Mouse (Mus musculus) lung, postnatal 14 days (tissue): Measurements from ENCODE around the gene Nol4l.
A peak's percentile ranks its signal among the peaks of the same experiment; 100 is the strongest.
"Not testable (repeated sequence)": the region's sequence is repeated elsewhere in the genome, so short reads cannot be mapped to it uniquely, and the experiment has no call there.

Experiments used
- DNase-seq: peaks from one replicate; pipeline ENCODE4 v3.0.0; 2021

The Nol4l gene

DNA sequence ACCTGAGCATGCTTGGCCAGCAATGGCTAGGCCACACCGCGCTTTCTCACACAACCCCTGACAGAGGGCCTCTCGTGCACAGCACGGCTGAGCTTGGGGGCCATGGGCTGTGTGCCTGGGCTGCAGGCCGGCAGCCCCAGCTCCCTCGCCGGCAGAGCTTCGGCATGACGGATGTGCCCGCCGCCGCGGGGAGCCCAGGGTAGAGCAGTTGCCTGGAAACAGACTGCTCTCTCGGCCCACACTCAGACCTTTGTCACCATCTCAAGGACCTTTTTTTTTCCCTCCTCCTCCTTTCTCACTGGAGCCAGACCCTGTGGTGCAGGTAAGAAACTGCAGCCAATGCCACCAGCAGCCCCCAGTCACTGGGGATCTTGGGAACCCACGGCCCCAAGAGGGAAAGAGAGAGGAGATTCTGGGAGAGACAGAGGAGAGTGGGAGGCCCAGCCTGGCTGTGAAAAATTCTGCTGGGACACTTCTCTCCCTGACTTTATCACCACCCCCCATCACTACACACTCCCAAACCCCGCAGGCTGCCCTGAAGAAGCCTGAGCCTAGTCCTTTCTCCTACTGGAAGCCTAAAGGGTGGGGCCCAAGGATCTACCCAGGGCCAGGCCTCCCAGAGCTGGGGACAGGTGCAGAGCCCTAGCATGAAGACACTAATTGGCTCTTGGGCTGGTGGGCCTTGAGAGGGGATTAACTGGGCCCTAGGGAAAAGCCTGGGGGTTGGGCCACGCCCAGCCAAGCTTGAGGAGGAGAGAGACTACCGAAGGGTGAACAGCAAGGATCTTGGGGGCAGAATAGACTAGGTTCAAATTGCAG lies 20.4 kb downstream of the Nol4l start:
- no peak for DNase-seq

GRCm38 (mm10) chr2:153508405-153508804 lies 21.4 kb downstream of the Nol4l start:
- no peak for DNase-seq

- no peak for DNase-seq
Measured at GRCm38 (mm10) chr2:153507969-153508368, 21.8 kb downstream of the Nol4l start.

GRCm38 (mm10) chr2:153506385-153506784 lies 23.4 kb downstream of the Nol4l start:
- DNase-seq, result no peak

- DNase-seq, result peak; percentile 45
Measured at GRCm38 (mm10) chr2:153499154-153499553, 30.6 kb downstream of the Nol4l start.

GRCm38 (mm10) chr2:153496898-153497297 lies 32.9 kb downstream of the Nol4l start:
- DNase-seq, result no peak

DNA sequence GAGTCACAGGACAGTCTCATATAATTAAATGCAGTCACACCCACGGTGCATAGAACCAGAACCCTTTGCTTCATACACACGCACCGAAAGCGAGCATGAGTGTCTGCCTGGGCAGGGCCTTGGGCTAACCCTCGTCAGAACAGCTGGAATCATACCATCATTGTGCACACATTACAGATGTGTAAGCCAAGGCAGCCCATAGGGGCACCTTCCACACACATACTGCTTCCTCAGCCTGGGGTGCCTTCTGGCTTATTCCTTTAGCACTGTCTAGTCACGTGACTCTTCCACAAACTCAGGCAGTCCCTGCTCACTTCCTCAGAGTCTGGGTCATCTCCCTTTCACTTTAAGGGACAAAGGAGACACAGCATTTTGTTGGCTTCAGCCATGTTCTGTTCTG lies 33.5 kb downstream of the Nol4l start:
- no peak for DNase-seq

- no peak for DNase-seq
Measured at GRCm38 (mm10) chr2:153495818-153496217, 34.0 kb downstream of the Nol4l start.

- not testable (repeated sequence) for DNase-seq
Measured at GRCm38 (mm10) chr2:153495391-153495790, 34.4 kb downstream of the Nol4l start.

- DNase-seq, result no peak
Measured at GRCm38 (mm10) chr2:153494293-153494811, 35.4 kb downstream of the Nol4l start.

DNA sequence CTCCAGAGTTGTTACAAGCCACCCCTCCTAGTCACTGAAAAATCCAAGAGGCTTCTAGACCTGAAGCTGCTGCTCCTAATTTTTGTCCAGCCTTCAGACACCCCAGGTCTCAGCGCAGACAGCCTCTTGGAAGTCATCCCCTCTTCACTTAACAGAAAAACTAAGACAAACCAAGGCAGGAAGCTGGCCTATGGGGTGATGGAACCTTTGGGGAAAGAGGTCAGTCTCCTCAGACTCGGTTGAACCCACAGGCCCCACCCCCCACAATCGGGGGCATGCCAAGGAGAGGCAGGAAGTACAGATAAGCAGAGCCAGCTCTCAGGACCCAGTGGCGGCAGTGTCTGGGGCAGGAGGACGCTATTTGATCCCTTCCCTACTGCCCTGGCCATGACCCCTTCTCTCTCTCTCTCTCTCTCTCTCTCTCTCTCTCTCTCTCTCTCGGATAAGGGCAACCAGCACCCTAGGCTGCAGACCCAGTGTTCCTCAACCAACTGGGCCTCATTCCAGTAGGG lies 35.9 kb downstream of the Nol4l start:
- no peak for DNase-seq

- no peak for DNase-seq
Measured at GRCm38 (mm10) chr2:153493393-153493731, 36.4 kb downstream of the Nol4l start.

DNA sequence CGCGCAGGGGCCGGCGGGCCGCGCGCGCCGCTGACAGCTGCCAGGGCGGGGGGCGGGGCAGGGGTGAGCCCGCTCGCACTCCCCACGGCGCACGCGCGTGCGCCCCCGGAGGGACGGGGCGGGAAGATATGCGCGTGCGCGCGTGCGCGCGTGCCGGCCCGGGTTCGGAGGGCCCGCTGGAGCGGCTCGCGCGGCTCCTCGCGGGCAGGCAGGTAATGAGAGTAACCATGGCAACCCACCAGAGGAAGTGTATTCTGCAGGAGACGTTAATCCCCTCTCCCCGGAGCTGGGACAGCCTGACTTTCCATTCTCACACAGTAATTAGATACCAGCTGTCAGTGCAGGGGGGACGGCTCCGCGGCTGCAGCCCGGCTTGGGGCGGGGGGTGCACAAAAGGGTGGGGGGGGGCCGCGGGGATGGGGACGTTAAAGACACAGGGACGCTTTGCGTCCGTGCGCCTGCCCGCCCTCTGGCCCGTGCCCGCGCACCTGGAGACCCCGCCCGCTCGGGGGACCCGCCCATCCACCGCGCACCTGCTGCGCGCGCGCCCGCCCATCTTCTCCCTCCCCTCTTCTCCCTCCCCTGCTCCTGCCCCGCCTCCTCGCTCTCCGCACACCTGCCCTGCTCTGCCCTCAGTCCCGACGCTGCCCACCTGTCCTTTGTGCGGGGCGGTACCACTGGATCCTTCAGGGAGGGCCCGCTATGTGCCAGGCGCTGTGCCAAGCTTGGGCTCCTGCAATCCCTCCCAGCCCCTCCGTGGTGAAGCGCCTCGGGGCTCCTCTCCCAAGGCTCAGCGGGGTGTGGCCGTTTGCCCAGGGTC lies 37.0 kb downstream of the Nol4l start, which contains the start of gene 4930404H24Rik:
Gene 4930404H24Rik (plus strand): TSS at position 218 of the 820 bp plus-strand sequence.
- peak; percentile 58 for DNase-seq

DNA sequence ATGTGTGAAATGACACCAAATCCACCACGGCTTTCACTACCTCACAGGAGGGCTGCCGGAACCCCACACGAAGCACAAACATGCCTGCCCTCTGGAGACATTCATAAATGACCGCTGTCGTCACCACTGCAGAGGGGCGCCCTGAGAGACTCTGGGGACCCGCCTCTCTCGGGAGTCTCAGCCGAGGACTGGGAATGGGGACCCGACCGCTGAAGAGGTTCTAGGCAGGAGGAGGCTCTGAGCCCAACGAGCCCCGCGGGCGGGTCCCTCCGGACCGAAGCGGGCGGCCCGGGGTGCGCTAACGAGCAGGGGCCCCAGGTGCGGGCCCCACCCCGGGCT lies 37.6 kb downstream of the Nol4l start:
- DNase-seq, result no peak

DNA sequence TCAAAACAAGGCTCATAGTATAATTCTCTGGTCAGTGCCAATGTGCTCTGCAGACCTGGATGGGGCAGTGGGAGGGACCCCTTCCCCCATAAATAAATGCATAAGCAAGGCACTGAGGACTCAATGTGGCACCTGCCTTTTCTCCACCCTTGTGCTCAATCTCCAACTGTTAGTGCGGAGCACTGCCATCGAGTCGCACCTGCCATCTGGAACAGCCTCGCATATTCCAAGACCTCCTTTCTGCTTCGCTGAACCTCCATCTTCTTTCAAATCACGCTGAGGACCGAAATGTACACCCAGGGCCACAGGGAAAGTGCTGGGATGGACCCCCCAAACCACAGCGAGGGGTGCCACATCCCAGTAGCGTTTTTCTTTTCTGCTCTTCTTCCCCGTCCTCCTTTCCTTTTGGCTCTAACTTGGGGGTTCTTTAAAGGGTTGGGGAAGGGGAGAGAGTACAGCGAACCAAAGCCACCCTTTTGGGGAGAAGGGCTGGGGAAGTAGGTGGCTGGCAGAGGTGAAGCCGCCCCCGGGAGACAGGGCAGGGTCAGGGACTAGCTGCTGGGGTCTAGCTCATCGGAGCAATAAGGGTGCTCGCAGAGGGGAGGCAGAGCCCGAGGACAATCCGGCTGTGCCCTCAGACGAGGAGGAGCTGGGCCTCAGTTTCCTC lies 38.1 kb downstream of the Nol4l start:
- DNase-seq, result no peak

- DNase-seq, result no peak
Measured at GRCm38 (mm10) chr2:153490940-153491339, 38.8 kb downstream of the Nol4l start.

DNA sequence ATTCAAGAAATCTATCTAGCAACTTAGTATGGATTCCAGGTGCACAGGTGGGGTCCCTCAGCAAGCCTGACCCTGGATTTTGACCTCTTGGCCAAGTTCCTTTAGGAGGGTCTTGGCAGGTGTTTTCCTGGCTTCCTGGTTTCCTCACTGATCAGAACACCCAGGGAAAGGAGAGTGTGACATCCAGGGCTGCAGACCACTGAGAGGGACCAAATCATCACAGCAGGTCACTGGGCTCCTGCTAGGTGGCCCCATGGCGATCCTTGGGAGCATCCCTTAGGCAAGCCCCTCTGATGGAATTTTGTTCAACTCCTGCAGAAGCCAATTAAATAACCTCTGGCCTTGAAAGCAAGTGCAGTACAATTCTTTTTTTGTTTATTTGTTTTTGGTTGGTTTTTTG lies 39.7 kb downstream of the Nol4l start:
- DNase-seq, result no peak

GRCm38 (mm10) chr2:153484071-153484470 lies 45.7 kb downstream of the Nol4l start:
- no peak for DNase-seq

GRCm38 (mm10) chr2:153483118-153483983 lies 46.4 kb downstream of the Nol4l start:
- peak; percentile 42 for DNase-seq

- DNase-seq, result no peak
Measured at GRCm38 (mm10) chr2:153481861-153482120, 48.0 kb downstream of the Nol4l start.

DNA sequence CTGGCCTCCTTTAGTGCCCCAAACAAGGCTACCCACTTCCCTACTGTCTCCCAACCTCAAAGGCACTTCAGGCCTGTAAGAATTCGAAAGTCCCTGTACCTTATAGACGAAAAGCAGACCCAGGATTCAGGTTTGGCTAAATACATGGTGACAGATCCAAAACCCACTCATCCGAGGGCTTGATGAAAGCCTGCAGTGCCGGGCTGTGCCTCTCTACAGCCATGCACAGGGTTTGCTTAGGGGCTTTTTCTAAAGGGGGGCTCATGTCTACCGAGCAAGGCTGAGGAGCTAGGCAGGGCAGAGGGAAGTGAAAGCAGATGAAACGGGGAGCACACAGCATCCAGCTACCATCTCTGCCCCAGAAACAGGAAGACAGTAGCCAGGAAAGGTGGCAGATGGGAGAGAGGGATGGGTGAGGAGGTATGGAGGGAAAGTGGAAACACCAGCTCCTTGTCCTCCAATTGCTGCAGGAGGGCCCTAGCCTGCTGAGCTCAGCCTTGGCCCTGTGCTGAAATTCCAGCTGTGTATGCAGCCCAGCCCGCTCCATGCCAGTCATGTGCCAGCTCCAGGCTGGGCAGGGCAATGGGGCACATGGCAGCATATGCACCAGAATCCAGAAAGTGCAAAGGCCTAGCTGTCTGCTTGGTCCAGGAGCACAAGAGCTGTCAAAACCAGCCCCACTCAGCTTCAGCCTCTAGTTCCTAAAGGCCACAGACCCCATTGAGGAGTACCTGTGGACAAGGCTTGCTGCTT lies 48.5 kb downstream of the Nol4l start:
- DNase-seq, result no peak

GRCm38 (mm10) chr2:153479486-153479885 lies 50.3 kb downstream of the Nol4l start:
- DNase-seq, result no peak
